Mouse (Mus musculus): ENCODE measurements at regions not wholly inside any gene's neighbourhood (a gene's known extent, or its start where the extent isn't known, plus 50 kb on each side); places are given as distances from the start of the nearest gene placed in this dataset.

DNA sequence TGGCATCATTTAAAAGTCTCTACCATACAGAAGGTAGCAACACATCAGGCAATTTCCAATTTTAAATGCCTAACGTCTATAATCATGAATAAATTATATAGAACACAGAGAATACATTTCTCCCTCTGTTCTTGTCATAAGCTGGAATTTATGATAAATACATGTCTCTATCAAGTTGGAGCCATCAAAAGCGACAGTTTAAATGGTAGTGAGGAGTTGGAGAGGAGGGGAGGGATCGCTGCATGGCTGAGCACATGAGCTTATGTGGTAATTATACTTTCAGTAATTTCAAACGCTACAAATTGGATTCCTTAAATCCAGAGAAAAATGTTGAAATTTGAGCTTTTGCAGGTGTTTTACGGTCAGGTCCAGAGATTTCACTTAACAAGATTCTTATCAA lies 267.2 kb downstream of the Nup35 start:
- no peaks in the 10 kb centered on the region for H3K9me3 ChIP-seq (replicated peaks; ENCODE audit: control insufficient read depth, low read length)
- H3K4me2 ChIP-seq = no peak overlapping the region
- H3K9ac ChIP-seq (ENCODE audit: low read depth, low read length) = no peak overlapping the region
- H3K4me3 ChIP-seq (ENCODE audit: low read depth, low read length) = no peak overlapping the region
- no peak overlapping the region for H3K27ac ChIP-seq (ENCODE audit: low read depth, low read length)
- 79% methylated on average over 5 of the region's 5 CpGs for WGBS (ENCODE audit: insufficient replicate concordance)
- ATAC-seq (replicated peaks; ENCODE audit: insufficient number of reproducible peaks, low FRiP score, low TSS enrichment) = no peak
- no peaks in the 10 kb centered on the region for H3K36me3 ChIP-seq (ENCODE audit: control insufficient read depth, insufficient read depth, low read length)
- H3K4me1 ChIP-seq (ENCODE audit: control insufficient read depth, insufficient read depth, low read length) = no peaks in the 10 kb centered on the region
- no peaks in the 10 kb centered on the region for H3K27me3 ChIP-seq (ENCODE audit: control insufficient read depth, insufficient read depth, low read length)

DNA sequence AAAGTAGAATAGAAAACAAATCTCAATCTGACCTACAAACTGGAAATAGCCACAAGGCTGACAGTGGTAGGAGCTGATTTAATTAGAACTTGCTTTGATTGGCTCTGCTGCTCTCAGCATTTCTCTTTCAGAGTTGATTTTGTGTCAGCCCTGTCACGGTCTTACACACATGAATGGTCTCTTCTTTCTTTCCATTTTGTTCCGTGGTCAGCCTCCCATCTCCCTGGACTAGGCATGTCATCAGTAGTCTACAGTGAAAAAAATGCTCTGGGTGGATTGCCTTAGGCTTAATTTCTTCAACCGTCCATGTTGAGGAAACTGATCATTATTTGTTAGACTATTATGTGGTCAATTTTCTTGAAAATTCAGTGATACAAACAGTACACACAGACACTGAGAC lies 285.0 kb downstream of the Nup35 start:
- ATAC-seq (replicated peaks; ENCODE audit: insufficient number of reproducible peaks, low FRiP score, low TSS enrichment) = no peak
- Histone ChIP-seq H3K4me1 (ENCODE audit: control insufficient read depth, insufficient read depth, low read length) (no peaks in the 10 kb centered on the region), H3K27ac (ENCODE audit: low read depth, low read length) (no peak overlapping the region), H3K9me3 (replicated peaks; ENCODE audit: control insufficient read depth, low read length) (no peaks in the 10 kb centered on the region), H3K4me3 (ENCODE audit: low read depth, low read length) (no peak overlapping the region), H3K4me2 (no peak overlapping the region), H3K27me3 (ENCODE audit: control insufficient read depth, insufficient read depth, low read length) (no peaks in the 10 kb centered on the region), H3K9ac (ENCODE audit: low read depth, low read length) (no peak overlapping the region), H3K36me3 (ENCODE audit: control insufficient read depth, insufficient read depth, low read length) (no peaks in the 10 kb centered on the region)
- 76% methylated on average over 3 of the region's 3 CpGs for WGBS (ENCODE audit: insufficient replicate concordance)

DNA sequence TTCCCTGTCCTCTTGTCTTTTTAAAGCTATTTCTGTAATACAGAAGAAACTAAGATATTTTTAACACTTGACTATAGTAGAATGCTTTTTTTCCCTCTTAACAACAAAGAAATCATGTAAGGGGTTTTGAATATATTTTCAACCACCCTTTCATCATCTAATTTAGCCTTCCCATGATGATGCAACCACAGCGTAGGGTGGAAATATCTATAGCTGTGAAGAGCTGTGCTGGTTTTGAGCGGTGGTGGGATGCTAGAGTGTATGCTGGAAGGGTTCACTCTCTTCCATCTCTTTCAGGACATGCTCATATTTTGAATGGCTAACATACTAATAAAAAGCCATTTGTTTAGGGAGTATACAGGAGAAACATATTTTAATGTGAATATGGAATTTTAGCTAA lies 296.4 kb downstream of the Nup35 start:
- 81% methylated on average over 2 of the region's 2 CpGs for WGBS (ENCODE audit: insufficient replicate concordance)

DNA sequence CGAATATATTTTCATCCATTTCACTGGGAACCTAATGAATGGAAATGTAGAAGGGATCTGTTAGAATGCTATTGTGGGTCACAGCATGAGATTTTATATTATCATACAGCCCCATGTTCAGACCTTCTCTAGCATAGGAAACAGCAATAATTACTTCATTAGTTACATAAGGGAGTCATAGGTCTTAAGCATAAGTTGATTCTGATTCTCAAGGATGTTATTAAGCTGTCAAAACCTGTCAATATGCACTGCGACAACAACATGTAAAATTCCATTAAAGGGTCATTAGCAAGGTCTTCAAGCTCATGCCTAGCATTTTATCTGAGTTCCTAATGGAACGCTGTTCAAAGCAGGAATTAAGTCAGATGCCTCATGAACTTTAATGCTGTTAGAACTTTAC lies 328.5 kb downstream of the Nup35 start:
- WGBS (ENCODE audit: insufficient replicate concordance) = 79% methylated on average over 3 of the region's 3 CpGs
- H3K27me3 ChIP-seq (ENCODE audit: control insufficient read depth, insufficient read depth, low read length) = no peaks in the 10 kb centered on the region
- no peaks in the 10 kb centered on the region for H3K9me3 ChIP-seq (replicated peaks; ENCODE audit: control insufficient read depth, low read length)
- H3K36me3 ChIP-seq (ENCODE audit: control insufficient read depth, insufficient read depth, low read length) = no peaks in the 10 kb centered on the region
- H3K4me2 ChIP-seq = no peak overlapping the region
- H3K27ac ChIP-seq (ENCODE audit: low read depth, low read length) = no peak overlapping the region
- H3K9ac ChIP-seq (ENCODE audit: low read depth, low read length) = no peak overlapping the region
- ATAC-seq (replicated peaks; ENCODE audit: insufficient number of reproducible peaks, low FRiP score, low TSS enrichment) = no peak
- H3K4me3 ChIP-seq (ENCODE audit: low read depth, low read length) = no peak overlapping the region
- H3K4me1 ChIP-seq (ENCODE audit: control insufficient read depth, insufficient read depth, low read length) = no peaks in the 10 kb centered on the region

More for the DNA sequence above, 296.4 kb downstream of the Nup35 start:
- ATAC-seq (replicated peaks; ENCODE audit: insufficient number of reproducible peaks, low FRiP score, low TSS enrichment) = no peak
- no peak overlapping the region for H3K4me3 ChIP-seq (ENCODE audit: low read depth, low read length)
- no peaks in the 10 kb centered on the region for H3K27me3 ChIP-seq (ENCODE audit: control insufficient read depth, insufficient read depth, low read length)
- no peak overlapping the region for H3K27ac ChIP-seq (ENCODE audit: low read depth, low read length)
- H3K4me1 ChIP-seq (ENCODE audit: control insufficient read depth, insufficient read depth, low read length) = no peaks in the 10 kb centered on the region
- no peak overlapping the region for H3K4me2 ChIP-seq
- no peaks in the 10 kb centered on the region for H3K36me3 ChIP-seq (ENCODE audit: control insufficient read depth, insufficient read depth, low read length)
- H3K9ac ChIP-seq (ENCODE audit: low read depth, low read length) = no peak overlapping the region
- H3K9me3 ChIP-seq (replicated peaks; ENCODE audit: control insufficient read depth, low read length) = no peaks in the 10 kb centered on the region

DNA sequence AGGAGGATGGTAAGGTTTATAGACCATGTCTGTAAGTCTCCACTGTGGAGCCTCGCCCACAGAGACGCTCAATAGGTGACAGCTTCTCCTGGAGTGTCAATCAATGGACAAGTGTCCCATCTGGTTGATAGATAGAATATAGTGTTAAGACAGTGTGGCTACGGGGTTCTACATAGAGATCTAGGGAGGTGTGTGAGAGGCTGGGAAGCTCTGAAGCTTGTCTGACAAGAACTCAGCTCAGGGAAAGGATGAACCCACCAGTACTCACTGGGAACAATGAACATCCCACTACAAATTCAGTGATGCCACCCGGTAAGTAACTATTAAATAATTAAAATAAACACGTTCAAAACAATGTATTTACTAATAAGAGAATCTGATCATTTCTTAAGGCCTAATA lies 349.7 kb downstream of the Nup35 start:
- Histone ChIP-seq H3K36me3 (ENCODE audit: control insufficient read depth, insufficient read depth, low read length) (no peaks in the 10 kb centered on the region), H3K4me2 (no peak overlapping the region), H3K27ac (ENCODE audit: low read depth, low read length) (no peak overlapping the region), H3K9ac (ENCODE audit: low read depth, low read length) (no peak overlapping the region), H3K4me3 (ENCODE audit: low read depth, low read length) (no peak overlapping the region), H3K27me3 (ENCODE audit: control insufficient read depth, insufficient read depth, low read length) (no peaks in the 10 kb centered on the region), H3K9me3 (replicated peaks; ENCODE audit: control insufficient read depth, low read length) (no peaks in the 10 kb centered on the region), H3K4me1 (ENCODE audit: control insufficient read depth, insufficient read depth, low read length) (peaks cover 13% of the 10 kb centered on the region)
- WGBS (ENCODE audit: insufficient replicate concordance) = 71% methylated on average over 5 of the region's 5 CpGs
- no peak for ATAC-seq (replicated peaks; ENCODE audit: insufficient number of reproducible peaks, low FRiP score, low TSS enrichment)

DNA sequence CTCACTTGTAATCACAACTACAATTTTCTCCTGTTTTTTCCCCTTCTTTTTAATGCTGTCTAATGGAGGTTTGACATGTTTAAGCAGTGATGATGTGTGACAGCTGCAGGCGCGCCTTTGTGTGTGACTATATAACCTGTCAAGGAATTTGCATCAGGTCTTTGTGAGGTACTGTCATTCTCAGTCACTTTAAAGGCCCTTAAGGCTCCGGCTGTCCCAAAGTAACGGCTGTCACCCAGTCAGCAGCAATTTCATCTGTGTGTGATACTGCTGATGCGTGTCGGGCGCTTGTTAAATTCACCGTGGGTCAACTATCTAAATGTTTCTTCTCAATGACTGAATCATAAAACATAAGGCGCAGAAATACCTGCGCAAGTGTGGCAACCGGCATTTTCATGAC lies 350.2 kb downstream of the Nup35 start:
- H3K27ac ChIP-seq (ENCODE audit: low read depth, low read length) = no peak overlapping the region
- no peak overlapping the region for H3K9ac ChIP-seq (ENCODE audit: low read depth, low read length)
- peaks cover 13% of the 10 kb centered on the region for H3K4me1 ChIP-seq (ENCODE audit: control insufficient read depth, insufficient read depth, low read length)
- no peaks in the 10 kb centered on the region for H3K27me3 ChIP-seq (ENCODE audit: control insufficient read depth, insufficient read depth, low read length)
- WGBS (ENCODE audit: insufficient replicate concordance) = 79% methylated on average over 11 of the region's 11 CpGs
- H3K4me2 ChIP-seq = no peak overlapping the region
- H3K36me3 ChIP-seq (ENCODE audit: control insufficient read depth, insufficient read depth, low read length) = no peaks in the 10 kb centered on the region
- no peak for ATAC-seq (replicated peaks; ENCODE audit: insufficient number of reproducible peaks, low FRiP score, low TSS enrichment)
- no peaks in the 10 kb centered on the region for H3K9me3 ChIP-seq (replicated peaks; ENCODE audit: control insufficient read depth, low read length)
- no peak overlapping the region for H3K4me3 ChIP-seq (ENCODE audit: low read depth, low read length)

DNA sequence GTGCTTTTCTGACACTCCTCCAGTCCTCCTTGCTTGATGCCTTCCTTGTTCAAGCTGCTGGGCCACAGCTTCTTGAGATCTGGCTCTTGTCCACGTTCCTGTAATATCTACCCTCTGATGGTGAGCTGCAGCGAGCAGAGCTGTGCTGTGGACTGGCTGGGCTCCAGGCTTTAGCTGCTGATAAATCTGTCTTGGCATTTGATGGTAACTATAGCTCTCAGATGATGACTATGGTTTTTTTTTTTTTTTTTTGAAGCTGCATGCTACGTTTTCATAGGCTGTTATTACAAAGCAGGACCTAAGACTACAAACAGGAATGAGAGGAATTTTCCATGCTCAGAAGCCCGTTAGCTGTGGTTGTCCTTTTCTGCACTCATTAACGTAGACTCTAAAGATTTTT lies 352.3 kb downstream of the Nup35 start:
- H3K27me3 ChIP-seq (ENCODE audit: control insufficient read depth, insufficient read depth, low read length) = no peaks in the 10 kb centered on the region
- no peaks in the 10 kb centered on the region for H3K36me3 ChIP-seq (ENCODE audit: control insufficient read depth, insufficient read depth, low read length)
- ATAC-seq (replicated peaks; ENCODE audit: insufficient number of reproducible peaks, low FRiP score, low TSS enrichment) = peak; percentile 70
- no peaks in the 10 kb centered on the region for H3K9me3 ChIP-seq (replicated peaks; ENCODE audit: control insufficient read depth, low read length)
- H3K4me3 ChIP-seq (ENCODE audit: low read depth, low read length) = no peak overlapping the region
- H3K4me1 ChIP-seq (ENCODE audit: control insufficient read depth, insufficient read depth, low read length) = peaks cover 13% of the 10 kb centered on the region
- H3K9ac ChIP-seq (ENCODE audit: low read depth, low read length) = no peak overlapping the region
- 0 out of 2 replicates have a peak overlapping the region, but pooled peaks have one; percentile 16 for H3K4me2 ChIP-seq
- peak overlapping the region; percentile 70 for H3K27ac ChIP-seq (ENCODE audit: low read depth, low read length)
- 25% methylated on average over 5 of the region's 5 CpGs for WGBS (ENCODE audit: insufficient replicate concordance)

DNA sequence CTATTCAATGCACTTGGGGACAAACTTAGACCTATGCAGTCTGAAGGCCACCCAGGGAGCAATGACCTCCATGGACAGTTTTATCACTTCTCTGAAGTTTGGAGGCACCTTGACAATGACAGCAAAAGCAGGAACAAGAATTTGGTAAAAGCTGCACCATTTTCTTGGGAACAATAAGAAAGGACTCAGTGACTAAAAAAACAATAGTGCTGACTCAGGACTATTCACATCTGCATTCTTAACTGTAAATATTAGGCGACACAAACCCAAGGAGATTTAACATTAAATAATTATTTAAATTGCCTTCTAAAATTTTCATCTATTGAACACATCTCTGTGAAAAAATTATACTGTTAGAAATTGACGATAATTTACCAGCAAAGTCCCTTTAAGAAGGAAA lies 356.2 kb downstream of the Nup35 start:
- Histone ChIP-seq H3K9ac (ENCODE audit: low read depth, low read length) (no peak overlapping the region), H3K36me3 (ENCODE audit: control insufficient read depth, insufficient read depth, low read length) (no peaks in the 10 kb centered on the region), H3K9me3 (replicated peaks; ENCODE audit: control insufficient read depth, low read length) (no peaks in the 10 kb centered on the region), H3K27ac (ENCODE audit: low read depth, low read length) (no peak overlapping the region), H3K4me3 (ENCODE audit: low read depth, low read length) (no peak overlapping the region), H3K4me2 (no peak overlapping the region), H3K4me1 (ENCODE audit: control insufficient read depth, insufficient read depth, low read length) (peaks cover 10% of the 10 kb centered on the region), H3K27me3 (ENCODE audit: control insufficient read depth, insufficient read depth, low read length) (no peaks in the 10 kb centered on the region)
- WGBS (ENCODE audit: insufficient replicate concordance) = 77% methylated on average over 2 of the region's 2 CpGs
- ATAC-seq (replicated peaks; ENCODE audit: insufficient number of reproducible peaks, low FRiP score, low TSS enrichment) = no peak

DNA sequence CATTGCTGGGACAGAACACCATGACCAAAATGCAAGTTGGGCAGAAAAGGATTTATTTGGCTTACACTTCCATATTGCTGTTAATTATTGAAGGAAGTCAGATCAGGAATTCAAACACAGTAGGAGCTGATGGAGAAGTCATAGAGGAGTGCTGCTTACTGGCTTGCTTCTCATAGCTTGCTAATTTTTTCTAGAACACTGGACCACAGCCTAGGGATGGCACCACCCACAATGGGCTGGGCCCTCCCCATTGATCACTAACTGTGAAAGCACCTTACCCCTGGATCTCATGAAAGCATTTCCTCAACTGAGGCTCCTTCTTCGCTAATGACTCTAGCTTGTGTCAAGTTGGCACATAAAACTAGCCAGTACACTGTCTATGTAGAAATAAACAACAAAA lies 381.3 kb downstream of the Nup35 start:
- H3K4me3 ChIP-seq (ENCODE audit: low read depth, low read length) = no peak overlapping the region
- no peak overlapping the region for H3K4me2 ChIP-seq
- H3K27me3 ChIP-seq (ENCODE audit: control insufficient read depth, insufficient read depth, low read length) = no peaks in the 10 kb centered on the region
- H3K4me1 ChIP-seq (ENCODE audit: control insufficient read depth, insufficient read depth, low read length) = no peaks in the 10 kb centered on the region
- H3K27ac ChIP-seq (ENCODE audit: low read depth, low read length) = no peak overlapping the region
- ATAC-seq (replicated peaks; ENCODE audit: insufficient number of reproducible peaks, low FRiP score, low TSS enrichment) = no peak
- H3K36me3 ChIP-seq (ENCODE audit: control insufficient read depth, insufficient read depth, low read length) = no peaks in the 10 kb centered on the region
- WGBS (ENCODE audit: insufficient replicate concordance) = 59% methylated on average over 1 of the region's 1 CpGs
- no peak overlapping the region for H3K9ac ChIP-seq (ENCODE audit: low read depth, low read length)
- no peaks in the 10 kb centered on the region for H3K9me3 ChIP-seq (replicated peaks; ENCODE audit: control insufficient read depth, low read length)

Measured in heart, embryonic 11.5 days (tissue).